Mouse (Mus musculus): ENCODE data around the gene Robo1. TPM values are rescaled to one million over a fixed set of nuclear protein-coding genes. Genes with fewer than 3 reads are reported as not detected.

The Robo1 gene
- polyA plus RNA-seq, 1 experiment from 2014 or later, result 18.3 TPM

GRCm38 (mm10) chr16:72769214-72769834, 461.2 kb downstream of the Robo1 start:
- H3K27me3 ChIP-seq (replicated peaks), result no peaks in the 10 kb centered on the region
- no peak overlapping the region for H3K4me3 ChIP-seq
- H3K4me2 ChIP-seq, result no peak overlapping the region
- no peak overlapping the region for H3K9ac ChIP-seq
- H3K9me3 ChIP-seq, result no peaks in the 10 kb centered on the region
- ATAC-seq (ENCODE audit: extremely low read depth, insufficient number of reproducible peaks, low FRiP score, low TSS enrichment), result no peak
- no peaks in the 10 kb centered on the region for H3K4me1 ChIP-seq
- H3K27ac ChIP-seq (replicated peaks), result no peak overlapping the region
- no peaks in the 10 kb centered on the region for H3K36me3 ChIP-seq
- WGBS, result 81% methylated on average over 8 of the region's 8 CpGs

- no peak overlapping the region for H3K27ac ChIP-seq (replicated peaks)
- ATAC-seq (ENCODE audit: extremely low read depth, insufficient number of reproducible peaks, low FRiP score, low TSS enrichment), result no peak
- no peak overlapping the region for H3K4me2 ChIP-seq
- H3K36me3 ChIP-seq, result no peaks in the 10 kb centered on the region
- H3K4me3 ChIP-seq, result no peak overlapping the region
- 55% methylated on average over 5 of the region's 5 CpGs for WGBS
- H3K9me3 ChIP-seq, result no peaks in the 10 kb centered on the region
- no peaks in the 10 kb centered on the region for H3K27me3 ChIP-seq (replicated peaks)
- H3K9ac ChIP-seq, result no peak overlapping the region
- no peaks in the 10 kb centered on the region for H3K4me1 ChIP-seq
Observed at GRCm38 (mm10) chr16:72772348-72772747, 464.2 kb downstream of the Robo1 start.

- H3K27me3 ChIP-seq (replicated peaks), result no peaks in the 10 kb centered on the region
- no peak overlapping the region for H3K27ac ChIP-seq (replicated peaks)
- H3K9ac ChIP-seq, result no peak overlapping the region
- H3K36me3 ChIP-seq, result no peaks in the 10 kb centered on the region
- WGBS, result 61% methylated on average over 7 of the region's 7 CpGs
- no peak overlapping the region for H3K4me3 ChIP-seq
- H3K9me3 ChIP-seq, result no peaks in the 10 kb centered on the region
- H3K4me2 ChIP-seq, result no peak overlapping the region
- no peaks in the 10 kb centered on the region for H3K4me1 ChIP-seq
- ATAC-seq (ENCODE audit: extremely low read depth, insufficient number of reproducible peaks, low FRiP score, low TSS enrichment), result no peak
Observed at GRCm38 (mm10) chr16:72773034-72773433, 464.9 kb downstream of the Robo1 start.

GRCm38 (mm10) chr16:72778520-72778919, 470.4 kb downstream of the Robo1 start:
- 71% methylated on average over 9 of the region's 9 CpGs for WGBS
- Histone ChIP-seq H3K4me1 (no peaks in the 10 kb centered on the region), H3K27me3 (replicated peaks) (no peaks in the 10 kb centered on the region), H3K9ac (no peak overlapping the region), H3K27ac (replicated peaks) (no peak overlapping the region), H3K4me2 (no peak overlapping the region), H3K36me3 (no peaks in the 10 kb centered on the region), H3K4me3 (no peak overlapping the region), H3K9me3 (no peaks in the 10 kb centered on the region)
- ATAC-seq (ENCODE audit: extremely low read depth, insufficient number of reproducible peaks, low FRiP score, low TSS enrichment), result no peak

- H3K9ac ChIP-seq, result no peak overlapping the region
- no peaks in the 10 kb centered on the region for H3K9me3 ChIP-seq
- 89% methylated on average over 6 of the region's 6 CpGs for WGBS
- H3K36me3 ChIP-seq, result no peaks in the 10 kb centered on the region
- peaks cover 9% of the 10 kb centered on the region for H3K4me1 ChIP-seq
- ATAC-seq (ENCODE audit: extremely low read depth, insufficient number of reproducible peaks, low FRiP score, low TSS enrichment), result no peak
- no peak overlapping the region for H3K27ac ChIP-seq (replicated peaks)
- H3K4me3 ChIP-seq, result no peak overlapping the region
- no peaks in the 10 kb centered on the region for H3K27me3 ChIP-seq (replicated peaks)
- H3K4me2 ChIP-seq, result no peak overlapping the region
Observed at GRCm38 (mm10) chr16:72782171-72782570, 474.1 kb downstream of the Robo1 start.

- Histone ChIP-seq H3K4me2 (no peak overlapping the region), H3K27me3 (replicated peaks) (no peaks in the 10 kb centered on the region), H3K4me3 (no peak overlapping the region), H3K4me1 (peaks cover 9% of the 10 kb centered on the region), H3K27ac (replicated peaks) (no peak overlapping the region), H3K9ac (no peak overlapping the region), H3K36me3 (no peaks in the 10 kb centered on the region), H3K9me3 (no peaks in the 10 kb centered on the region)
- no peak for ATAC-seq (ENCODE audit: extremely low read depth, insufficient number of reproducible peaks, low FRiP score, low TSS enrichment)
- WGBS, result 83% methylated on average over 6 of the region's 6 CpGs
Observed at GRCm38 (mm10) chr16:72786079-72786478, 478.0 kb downstream of the Robo1 start.

- no peak for ATAC-seq (ENCODE audit: extremely low read depth, insufficient number of reproducible peaks, low FRiP score, low TSS enrichment)
- Histone ChIP-seq H3K27ac (replicated peaks) (no peak overlapping the region), H3K36me3 (no peaks in the 10 kb centered on the region), H3K4me2 (no peak overlapping the region), H3K9ac (no peak overlapping the region), H3K4me1 (peaks cover 9% of the 10 kb centered on the region), H3K4me3 (no peak overlapping the region), H3K9me3 (no peaks in the 10 kb centered on the region), H3K27me3 (replicated peaks) (no peaks in the 10 kb centered on the region)
- WGBS, result 73% methylated on average over 5 of the region's 5 CpGs
Observed at GRCm38 (mm10) chr16:72786636-72787035, 478.5 kb downstream of the Robo1 start.

- 67% methylated on average over 7 of the region's 7 CpGs for WGBS
- no peak overlapping the region for H3K27ac ChIP-seq (replicated peaks)
- H3K9me3 ChIP-seq, result no peaks in the 10 kb centered on the region
- H3K27me3 ChIP-seq (replicated peaks), result no peaks in the 10 kb centered on the region
- H3K4me1 ChIP-seq, result peaks cover 9% of the 10 kb centered on the region
- H3K9ac ChIP-seq, result no peak overlapping the region
- ATAC-seq (ENCODE audit: extremely low read depth, insufficient number of reproducible peaks, low FRiP score, low TSS enrichment), result no peak
- H3K4me2 ChIP-seq, result no peak overlapping the region
- no peak overlapping the region for H3K4me3 ChIP-seq
- no peaks in the 10 kb centered on the region for H3K36me3 ChIP-seq
Observed at GRCm38 (mm10) chr16:72788017-72788416, 479.9 kb downstream of the Robo1 start.

GRCm38 (mm10) chr16:72791181-72791705, 483.1 kb downstream of the Robo1 start:
- Histone ChIP-seq H3K9ac (no peak overlapping the region), H3K4me3 (no peak overlapping the region), H3K27me3 (replicated peaks) (no peaks in the 10 kb centered on the region), H3K4me1 (peaks cover 5% of the 10 kb centered on the region; the same call in 1 of the 2 replicates), H3K4me2 (no peak overlapping the region), H3K36me3 (no peaks in the 10 kb centered on the region), H3K9me3 (no peaks in the 10 kb centered on the region), H3K27ac (replicated peaks) (no peak overlapping the region)
- no peak for ATAC-seq (ENCODE audit: extremely low read depth, insufficient number of reproducible peaks, low FRiP score, low TSS enrichment)
- 83% methylated on average over 9 of the region's 9 CpGs for WGBS

- Histone ChIP-seq H3K4me3 (no peak overlapping the region), H3K36me3 (no peaks in the 10 kb centered on the region), H3K4me1 (peaks cover 5% of the 10 kb centered on the region; the same call in 1 of the 2 replicates), H3K27me3 (replicated peaks) (no peaks in the 10 kb centered on the region), H3K9ac (no peak overlapping the region), H3K27ac (replicated peaks) (no peak overlapping the region), H3K4me2 (no peak overlapping the region), H3K9me3 (no peaks in the 10 kb centered on the region)
- WGBS, result 71% methylated on average over 6 of the region's 6 CpGs
- ATAC-seq (ENCODE audit: extremely low read depth, insufficient number of reproducible peaks, low FRiP score, low TSS enrichment), result no peak
Observed at GRCm38 (mm10) chr16:72794692-72795378, 486.7 kb downstream of the Robo1 start.

GRCm38 (mm10) chr16:72795379-72795712, 487.2 kb downstream of the Robo1 start:
- Histone ChIP-seq H3K4me2 (no peak overlapping the region), H3K4me1 (peaks cover 5% of the 10 kb centered on the region; the same call in 1 of the 2 replicates), H3K4me3 (no peak overlapping the region), H3K36me3 (no peaks in the 10 kb centered on the region), H3K9me3 (no peaks in the 10 kb centered on the region), H3K27me3 (replicated peaks) (no peaks in the 10 kb centered on the region), H3K9ac (no peak overlapping the region), H3K27ac (replicated peaks) (no peak overlapping the region)
- no peak for ATAC-seq (ENCODE audit: extremely low read depth, insufficient number of reproducible peaks, low FRiP score, low TSS enrichment)
- WGBS, result 65% methylated on average over 1 of the region's 1 CpGs
